Mouse (Mus musculus) ES-Bruce4 (cell line): ENCODE measurements around the gene Ttc21a.

ENCODE experiments used
- CTCF ChIP-seq: IDR thresholded peaks from one replicate; pipeline ENCODE4 v1.8.1; 2011; ENCODE audit warnings: low read depth, low read length
- EP300 ChIP-seq: IDR thresholded peaks from 2 replicates; pipeline ENCODE4 v1.6.1; 2011; ENCODE audit warnings: low read depth, low read length; ENCODE audit not compliant: insufficient read depth

GRCm38 (mm10) chr9:119999636-120000035 lies 62.2 kb downstream of the Ttc21a start:
- TF ChIP-seq EP300 (no peak), CTCF (no peak)
